Mouse (Mus musculus): ENCODE results near the gene Sult2a1. TPM values are rescaled to one million over a fixed set of nuclear protein-coding genes. Genes with fewer than 3 reads are reported as not detected.
"Not testable (repeated sequence)": the region's sequence is repeated elsewhere in the genome, so short reads cannot be mapped to it uniquely, and the experiment has no call there.

Gene Sult2a1
- polyA plus RNA-seq (2015; fragmentation: Nextera tagmentation; extraction: Ambion mirVana): 170 and 250 TPM in 2 replicates

- not testable (repeated sequence) for DNase-seq; H3K4me2 ChIP-seq (ENCODE audit: low read depth, low read length); H3K4me3 ChIP-seq (ENCODE audit: low read depth, low read length); H3K27ac ChIP-seq (ENCODE audit: low read depth); H3K4me1 ChIP-seq (ENCODE audit: insufficient read depth); H3K27me3 ChIP-seq (ENCODE audit: insufficient read depth, low read length); H3K9ac ChIP-seq (replicated peaks); H3K36me3 ChIP-seq (replicated peaks; ENCODE audit: insufficient read depth, low read length); H3K9me3 ChIP-seq (ENCODE audit: low read length)
- WGBS (ENCODE audit: insufficient replicate concordance): 75% methylated on average over 1 of the region's 2 CpGs
- 0 out of 2 replicates have a peak, but pooled peaks have one; percentile 25 for ATAC-seq
These were observed at the start of gene Sult2a1 for GRCm38 (mm10) chr7:13837309-13837708. TSS of gene Sult2a1 (minus strand) at chr7:13837409.

GRCm38 (mm10) chr7:13813913-13814312 is 23.3 kb downstream of the Sult2a1 start:
- no peak overlapping the region for H3K4me3 ChIP-seq (ENCODE audit: low read depth, low read length)
- no peak overlapping the region for H3K4me2 ChIP-seq (ENCODE audit: low read depth, low read length)
- H3K9ac ChIP-seq (replicated peaks): no peak overlapping the region
- TF ChIP-seq CTCF (IDR thresholded peaks at IDR 0.05; ENCODE audit: low read depth): no peak
- peak; percentile 72; the same call in 1 of the 2 replicates for TF ChIP-seq EP300 (IDR thresholded peaks at IDR 0.05; ENCODE audit: low read depth)
- H3K4me1 ChIP-seq (ENCODE audit: insufficient read depth): no peaks in the 10 kb centered on the region
- 46% methylated on average over 1 of the region's 1 CpGs for WGBS (ENCODE audit: insufficient replicate concordance)
- ATAC-seq (peak; percentile 99), DNase-seq (peak; percentile 45)
- no peaks in the 10 kb centered on the region for H3K36me3 ChIP-seq (replicated peaks; ENCODE audit: insufficient read depth, low read length)
- no peak overlapping the region for H3K27ac ChIP-seq (ENCODE audit: low read depth)
- H3K27me3 ChIP-seq (ENCODE audit: insufficient read depth, low read length): no peaks in the 10 kb centered on the region
- no peaks in the 10 kb centered on the region for H3K9me3 ChIP-seq (ENCODE audit: low read length)

Other genes starting within 250 kb of the Sult2a1 start
- 10.0 and 13.2 TPM in 2 replicates for gene Sult2a5, start 213.4 kb downstream of the Sult2a1 start, polyA plus RNA-seq (2015; fragmentation: Nextera tagmentation; extraction: Ambion mirVana)
- gene Sult2a2, start 103.9 kb downstream of the Sult2a1 start, polyA plus RNA-seq (2015; fragmentation: Nextera tagmentation; extraction: Ambion mirVana): 73.6 and 95.3 TPM in 2 replicates
- 1.2 TPM in 2 replicates for gene Sult2a4, start 152.2 kb upstream of the Sult2a1 start, polyA plus RNA-seq (2015; fragmentation: Nextera tagmentation; extraction: Ambion mirVana)